In genomic region chr17:52602781-52603170, GRCm38 (mm10) we compare ENCODE assay signal across 11 mouse cellular contexts. TPM values are rescaled to one million over a fixed set of nuclear protein-coding genes. Genes with fewer than 3 reads are reported as not detected.
DNase-seq lines count a peak whose midpoint lies in the region; ATAC-seq and TF ChIP-seq lines count a peak whose summit lies in the region.
"Had no signal": no experiment of that assay in that cellular context is flagged by ENCODE, and none has a peak within 500 bp of the region (broad histone marks: within the 10 kb centered on the region; RNA-seq: fewer than 3 reads in every experiment).

No protein-coding gene starts in this region.

- no peak for ATAC-seq in heart, embryonic 15.5 days (replicated peaks; ENCODE audit: insufficient number of reproducible peaks, insufficient read depth, low FRiP score, low read depth)
- no peak for ATAC-seq in embryonic facial prominence, embryonic 13.5 days (ENCODE audit: insufficient number of reproducible peaks, insufficient read depth, low FRiP score, low TSS enrichment, low read depth)
- ATAC-seq in hindbrain, embryonic 16.5 days: no peak
- no peak for ATAC-seq in neural tube, embryonic 13.5 days (ENCODE audit: low read depth)
- ATAC-seq in liver, embryonic 11.5 days (replicated peaks; ENCODE audit: low FRiP score): no peak
- ATAC-seq in liver, embryonic 12.5 days: no peak

- TF ChIP-seq POLR2A in heart, adult 2 months (IDR thresholded peaks at IDR 0.05; ENCODE audit: insufficient read depth, low read depth, low read length): no peak

- H3K27ac ChIP-seq in heart, embryonic 15.5 days: no peak overlapping the region
- no peak overlapping the region for H3K27ac ChIP-seq in heart, adult 2 months
- H3K27ac ChIP-seq in embryonic facial prominence, embryonic 13.5 days: no peak overlapping the region
- peak overlapping the region; percentile 95 for H3K27ac ChIP-seq in hindbrain, embryonic 16.5 days (ENCODE audit: low read depth, low read length)
- H3K27ac ChIP-seq in neural tube, embryonic 13.5 days (replicated peaks): peak overlapping the region; percentile 94
- no peak overlapping the region for H3K27ac ChIP-seq in liver, embryonic 11.5 days (ENCODE audit: low read depth, low read length)
- no peak overlapping the region for H3K27ac ChIP-seq in liver, embryonic 12.5 days

- no peak for DNase-seq in heart, adult 2 months
- no peak for DNase-seq in liver, embryonic 11.5 days (ENCODE audit: low spot score)
- DNase-seq in spleen, postnatal 36 days (ENCODE audit: low spot score in 2 of 2): no peak
- DNase-seq: lung, postnatal 36 days had no signal

- intact Hi-C loops in heart, adult 2 months (cut with DNase I): no loop called here

- no peaks in the 10 kb centered on the region for H3K9me3 ChIP-seq in heart, embryonic 15.5 days (replicated peaks)
- no peaks in the 10 kb centered on the region for H3K9me3 ChIP-seq in embryonic facial prominence, embryonic 13.5 days
- no peaks in the 10 kb centered on the region for H3K9me3 ChIP-seq in hindbrain, embryonic 16.5 days (ENCODE audit: control insufficient read depth, low read length)
- H3K9me3 ChIP-seq in neural tube, embryonic 13.5 days: no peaks in the 10 kb centered on the region
- no peaks in the 10 kb centered on the region for H3K9me3 ChIP-seq in liver, embryonic 11.5 days (ENCODE audit: control insufficient read depth, low read length)
- H3K9me3 ChIP-seq in liver, embryonic 12.5 days (replicated peaks): no peaks in the 10 kb centered on the region

- no peaks in the 10 kb centered on the region for H3K79me2 ChIP-seq in heart, adult 2 months (replicated peaks; ENCODE audit: control insufficient read depth, insufficient read depth, low read length)

- no peak overlapping the region for H3K9ac ChIP-seq in heart, embryonic 15.5 days
- H3K9ac ChIP-seq in heart, adult 2 months (ENCODE audit: low read depth, low read length): no peak overlapping the region
- H3K9ac ChIP-seq in embryonic facial prominence, embryonic 13.5 days: no peak overlapping the region
- H3K9ac ChIP-seq in hindbrain, embryonic 16.5 days (ENCODE audit: low read depth, low read length): peak overlapping the region; percentile 93
- peak overlapping the region; percentile 93 for H3K9ac ChIP-seq in neural tube, embryonic 13.5 days
- no peak overlapping the region for H3K9ac ChIP-seq in liver, embryonic 11.5 days (ENCODE audit: low read depth, low read length)
- no peak overlapping the region for H3K9ac ChIP-seq in liver, embryonic 12.5 days

- H3K4me1 ChIP-seq in heart, embryonic 15.5 days (replicated peaks): peaks cover 11% of the 10 kb centered on the region; the same call in 1 of the 2 replicates
- no peaks in the 10 kb centered on the region for H3K4me1 ChIP-seq in heart, adult 2 months (ENCODE audit: control insufficient read depth, insufficient read depth, low read length)
- peaks cover 15% of the 10 kb centered on the region for H3K4me1 ChIP-seq in embryonic facial prominence, embryonic 13.5 days
- no peaks in the 10 kb centered on the region for H3K4me1 ChIP-seq in hindbrain, embryonic 16.5 days (ENCODE audit: control insufficient read depth, insufficient read depth, low read depth, low read length)
- peaks cover 21% of the 10 kb centered on the region for H3K4me1 ChIP-seq in neural tube, embryonic 13.5 days (replicated peaks)
- no peaks in the 10 kb centered on the region for H3K4me1 ChIP-seq in liver, embryonic 11.5 days (replicated peaks; ENCODE audit: control insufficient read depth, insufficient read depth, low read length)
- H3K4me1 ChIP-seq in liver, embryonic 12.5 days: 0 out of 2 replicates have a peak, but pooled peaks cover 4% of the 10 kb centered on the region

- H3K4me3 ChIP-seq in heart, embryonic 15.5 days: peak overlapping the region; percentile 41; the same call in 1 of the 2 replicates
- no peak overlapping the region for H3K4me3 ChIP-seq in heart, adult 2 months
- H3K4me3 ChIP-seq in embryonic facial prominence, embryonic 13.5 days: peak overlapping the region; percentile 29; the same call in 1 of the 2 replicates
- H3K4me3 ChIP-seq in hindbrain, embryonic 16.5 days (ENCODE audit: low read length): peak overlapping the region; percentile 76
- peak overlapping the region; percentile 66 for H3K4me3 ChIP-seq in neural tube, embryonic 13.5 days
- no peak overlapping the region for H3K4me3 ChIP-seq in liver, embryonic 11.5 days (ENCODE audit: low read depth, low read length)
- H3K4me3 ChIP-seq in liver, embryonic 12.5 days: no peak overlapping the region

- no peak overlapping the region; the same call in 1 of the 2 replicates for H3K4me2 ChIP-seq in heart, embryonic 15.5 days
- H3K4me2 ChIP-seq in embryonic facial prominence, embryonic 13.5 days: peak overlapping the region; percentile 68
- peak overlapping the region; percentile 79 for H3K4me2 ChIP-seq in hindbrain, embryonic 16.5 days (ENCODE audit: low read length)
- peak overlapping the region; percentile 77 for H3K4me2 ChIP-seq in neural tube, embryonic 13.5 days
- H3K4me2 ChIP-seq in liver, embryonic 11.5 days: no peak overlapping the region; the same call in 1 of the 2 replicates
- H3K4me2 ChIP-seq in liver, embryonic 12.5 days: no peak overlapping the region

- no peak for TF ChIP-seq CTCF in heart, adult 2 months (IDR thresholded peaks at IDR 0.05)

- no peak for TF ChIP-seq EP300 in heart, adult 2 months (IDR thresholded peaks at IDR 0.05; ENCODE audit: insufficient read depth, low read depth, low read length)

- H3K27me3 ChIP-seq in heart, embryonic 15.5 days: peaks cover 36% of the 10 kb centered on the region
- peaks cover 2% of the 10 kb centered on the region; the same call in 1 of the 2 replicates for H3K27me3 ChIP-seq in heart, adult 2 months (ENCODE audit: control insufficient read depth, insufficient read depth, low read length)
- H3K27me3 ChIP-seq in embryonic facial prominence, embryonic 13.5 days: peaks cover 47% of the 10 kb centered on the region
- no peaks in the 10 kb centered on the region for H3K27me3 ChIP-seq in hindbrain, embryonic 16.5 days (replicated peaks; ENCODE audit: control insufficient read depth, insufficient read depth, low read length)
- H3K27me3 ChIP-seq in neural tube, embryonic 13.5 days: peaks cover 16% of the 10 kb centered on the region
- H3K27me3 ChIP-seq in liver, embryonic 11.5 days (replicated peaks; ENCODE audit: control insufficient read depth, insufficient read depth, low read length): peaks cover 38% of the 10 kb centered on the region
- peaks cover 42% of the 10 kb centered on the region for H3K27me3 ChIP-seq in liver, embryonic 12.5 days (replicated peaks)

- H3K36me3 ChIP-seq in heart, embryonic 15.5 days: no peaks in the 10 kb centered on the region
- H3K36me3 ChIP-seq in heart, adult 2 months (ENCODE audit: control insufficient read depth, insufficient read depth, low read length): no peaks in the 10 kb centered on the region
- no peaks in the 10 kb centered on the region for H3K36me3 ChIP-seq in embryonic facial prominence, embryonic 13.5 days
- H3K36me3 ChIP-seq in hindbrain, embryonic 16.5 days (ENCODE audit: control insufficient read depth, insufficient read depth, low read length): no peaks in the 10 kb centered on the region
- no peaks in the 10 kb centered on the region for H3K36me3 ChIP-seq in neural tube, embryonic 13.5 days
- H3K36me3 ChIP-seq in liver, embryonic 11.5 days (ENCODE audit: control insufficient read depth, insufficient read depth, low read length): no peaks in the 10 kb centered on the region
- no peaks in the 10 kb centered on the region for H3K36me3 ChIP-seq in liver, embryonic 12.5 days

- 4% methylated on average over 14 of the region's 14 CpGs for WGBS in heart, embryonic 15.5 days
- WGBS in heart, adult 2 months: 5% methylated on average over 14 of the region's 14 CpGs
- WGBS in embryonic facial prominence, embryonic 13.5 days: 1% methylated on average over 14 of the region's 14 CpGs
- WGBS in hindbrain, embryonic 16.5 days: under 1% methylated on average over 14 of the region's 14 CpGs
- WGBS in neural tube, embryonic 13.5 days: 1% methylated on average over 14 of the region's 14 CpGs
- WGBS in liver, embryonic 11.5 days: 6% methylated on average over 14 of the region's 14 CpGs
- 5% methylated on average over 14 of the region's 14 CpGs for WGBS in liver, embryonic 12.5 days (ENCODE audit: insufficient replicate concordance)

RNA-seq across cellular contexts. Expression of gene Kcnh8, which starts 0.3 kb away (rescaled TPM):
- 0.16 TPM in 1 of 2 replicates, not detected in the other for polyA plus RNA-seq in heart, embryonic 15.5 days (2015; fragmentation: Nextera tagmentation; extraction: Ambion mirVana)
- total RNA-seq in heart, adult 2 months (2021): not detected
- 0.06 and 0.09 TPM in 2 replicates for polyA plus RNA-seq in heart, adult 2 months (2012; rRNA removed)
- 0.52 and 0.67 TPM in 2 replicates for polyA plus RNA-seq in embryonic facial prominence, embryonic 13.5 days (2015; fragmentation: Nextera tagmentation; extraction: Ambion mirVana)
- 4.2 and 4.5 TPM in 2 replicates for polyA plus RNA-seq in hindbrain, embryonic 16.5 days (2015; fragmentation: Nextera tagmentation; extraction: Ambion mirVana)
- 4.6 and 4.8 TPM in 2 replicates for polyA plus RNA-seq in neural tube, embryonic 13.5 days (2015; fragmentation: Nextera tagmentation; extraction: Ambion mirVana)
- 0.04 TPM in 1 of 2 replicates, not detected in the other for polyA plus RNA-seq in liver, embryonic 11.5 days (2014; fragmentation: Nextera tagmentation; extraction: Ambion mirVana)
- 0.04 TPM in 1 of 2 replicates, not detected in the other for polyA plus RNA-seq in liver, embryonic 12.5 days (2016; fragmentation: Nextera tagmentation; extraction: Ambion mirVana)
- total RNA-seq: common myeloid progenitor, adult 5-6 weeks had no signal
- polyA plus RNA-seq: heart, embryonic 16.5 days had no signal

Comparison
In these comparisons a context has a peak if more than half of its experiments do, and no peak if none do; other contexts are left out.
1. H3K4me3 ChIP-seq: peak in heart, embryonic 15.5 days (single experiment), embryonic facial prominence, embryonic 13.5 days (single experiment), hindbrain, embryonic 16.5 days (single experiment) and neural tube, embryonic 13.5 days (single experiment); none in heart, adult 2 months (single experiment), liver, embryonic 11.5 days (single experiment) and liver, embryonic 12.5 days (single experiment).
2. H3K27ac ChIP-seq: peak in hindbrain, embryonic 16.5 days (single experiment) and neural tube, embryonic 13.5 days (single experiment); none in heart, embryonic 15.5 days (single experiment), heart, adult 2 months (single experiment), embryonic facial prominence, embryonic 13.5 days (single experiment), liver, embryonic 11.5 days (single experiment) and liver, embryonic 12.5 days (single experiment).
3. H3K4me2 ChIP-seq: peak in embryonic facial prominence, embryonic 13.5 days (single experiment), hindbrain, embryonic 16.5 days (single experiment) and neural tube, embryonic 13.5 days (single experiment); none in heart, embryonic 15.5 days (single experiment), liver, embryonic 11.5 days (single experiment) and liver, embryonic 12.5 days (single experiment).
4. H3K9ac ChIP-seq: peak in hindbrain, embryonic 16.5 days (single experiment) and neural tube, embryonic 13.5 days (single experiment); none in heart, embryonic 15.5 days (single experiment), heart, adult 2 months (single experiment), embryonic facial prominence, embryonic 13.5 days (single experiment), liver, embryonic 11.5 days (single experiment) and liver, embryonic 12.5 days (single experiment).